ENCODE assay signal across 1 mouse cellular context in the genomic region with DNA sequence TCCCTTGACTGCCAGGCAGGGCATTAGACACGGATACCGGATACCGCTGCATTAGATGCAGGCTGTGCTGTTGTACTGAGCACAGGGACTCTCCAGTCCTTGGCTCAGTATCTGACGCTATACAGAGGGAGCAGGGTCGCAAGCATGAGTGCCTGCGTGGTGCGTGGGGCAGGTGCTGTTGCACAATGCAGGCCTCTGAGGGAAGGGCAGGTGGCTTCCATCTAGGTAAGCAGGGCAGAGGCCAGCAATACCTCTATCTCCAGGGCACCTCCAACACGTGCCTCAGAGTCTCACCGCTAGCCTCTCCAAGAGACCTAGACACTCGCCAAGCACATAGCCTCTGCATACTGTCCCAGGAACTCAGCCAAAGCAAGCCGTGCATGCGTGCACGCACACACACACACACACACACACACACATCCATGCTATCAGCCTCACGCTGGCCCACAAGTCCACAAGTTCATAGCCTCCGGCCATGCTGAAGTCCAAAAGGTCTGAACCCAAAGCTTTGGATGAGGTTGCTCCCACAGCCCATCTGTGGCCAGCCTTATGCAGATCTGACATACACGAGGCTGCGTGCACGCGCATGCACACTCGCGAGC.
TF ChIP-seq lines count a peak whose summit lies in the region.

No protein-coding gene starts in this region.

TF ChIP-seq in myocyte, 11 proteins besides CTCF, POLR2A, EP300 and RAD21:
- TF ChIP-seq MYOD1 (IDR thresholded peaks at IDR 0.05; ENCODE audit: control insufficient read depth in 1 of 3, insufficient read length in 2 of 3, low read depth in 2 of 3) = no peak
- TF ChIP-seq TCF3 (IDR thresholded peaks at IDR 0.05; ENCODE audit: insufficient read length, low read depth) = no peak
- peak; percentile 58 for TF ChIP-seq POLR2AphosphoS2 (IDR thresholded peaks at IDR 0.05; ENCODE audit: insufficient read length, low read depth)
- TF ChIP-seq TCF12 (IDR thresholded peaks at IDR 0.05; ENCODE audit: insufficient read depth, poor library complexity, severe bottlenecking) = no peak
- TF ChIP-seq USF1 (IDR thresholded peaks at IDR 0.05; ENCODE audit: low read depth) = no peak
